Mouse (Mus musculus) right cerebral cortex, postnatal 10 days (tissue): ENCODE measurements at regions not wholly inside any gene's neighbourhood (a gene's known extent, or its start where the extent isn't known, plus 50 kb on each side); places are given as distances from the start of the nearest gene placed in this dataset.
A peak's percentile ranks its signal among the peaks of the same experiment; 100 is the strongest.

Experiments
- DNase-seq, 2 experiments: peaks; one replicate each; pipeline ENCODE4 v3.0.0; 2021; ENCODE audit warnings: low spot score in 2 of 2

GRCm38 (mm10) chr14:67626181-67626580, 1617.2 kb upstream of the Gulo start:
- DNase-seq: no peak

GRCm38 (mm10) chr14:67623841-67624480, 1615.0 kb upstream of the Gulo start:
- DNase-seq: no peak

- DNase-seq: no peak
These were observed 1613.9 kb upstream of the Gulo start for GRCm38 (mm10) chr14:67622911-67623310.

- no peak for DNase-seq
These were observed 1612.5 kb upstream of the Gulo start for GRCm38 (mm10) chr14:67621486-67621885.

GRCm38 (mm10) chr14:67620854-67621476, 1612.0 kb upstream of the Gulo start:
- peak; percentile 77 to 79 for DNase-seq

GRCm38 (mm10) chr14:67619571-67619970, 1610.6 kb upstream of the Gulo start:
- no peak for DNase-seq

- no peak for DNase-seq
These were observed 1605.4 kb upstream of the Gulo start for GRCm38 (mm10) chr14:67614369-67614768.

GRCm38 (mm10) chr14:67613691-67614090, 1604.7 kb upstream of the Gulo start:
- DNase-seq: no peak

GRCm38 (mm10) chr14:67613221-67613620, 1604.2 kb upstream of the Gulo start:
- DNase-seq: no peak

GRCm38 (mm10) chr14:67612471-67612870, 1603.5 kb upstream of the Gulo start:
- DNase-seq: no peak

GRCm38 (mm10) chr14:67608262-67608661, 1599.3 kb upstream of the Gulo start:
- no peak for DNase-seq

- no peak for DNase-seq
These were observed 1594.0 kb upstream of the Gulo start for GRCm38 (mm10) chr14:67602960-67603359.

- no peak for DNase-seq
These were observed 1590.7 kb upstream of the Gulo start for GRCm38 (mm10) chr14:67599734-67600133.

GRCm38 (mm10) chr14:67588627-67589026, 1579.6 kb upstream of the Gulo start:
- no peak for DNase-seq

GRCm38 (mm10) chr14:67584456-67585048, 1575.5 kb upstream of the Gulo start:
- DNase-seq: peak in 1 of 2 experiments; percentile 29

GRCm38 (mm10) chr14:67582201-67582782, 1573.3 kb upstream of the Gulo start:
- peak in 1 of 2 experiments; percentile 26 for DNase-seq

GRCm38 (mm10) chr14:67574346-67574949, 1565.4 kb upstream of the Gulo start:
- DNase-seq: no peak

GRCm38 (mm10) chr14:67573451-67573995, 1564.5 kb upstream of the Gulo start:
- no peak for DNase-seq

GRCm38 (mm10) chr14:67569744-67570322, 1560.8 kb upstream of the Gulo start:
- DNase-seq: no peak

GRCm38 (mm10) chr14:67568896-67569743, 1560.1 kb upstream of the Gulo start:
- no peak for DNase-seq

- no peak for DNase-seq
These were observed 1545.9 kb upstream of the Gulo start for GRCm38 (mm10) chr14:67554897-67555296.
